Mouse (Mus musculus): ENCODE data around the gene Gm6309.
"Not testable (repeated sequence)": the region's sequence is repeated elsewhere in the genome, so short reads cannot be mapped to it uniquely, and the experiment has no call there.

The Gm6309 gene

DNA sequence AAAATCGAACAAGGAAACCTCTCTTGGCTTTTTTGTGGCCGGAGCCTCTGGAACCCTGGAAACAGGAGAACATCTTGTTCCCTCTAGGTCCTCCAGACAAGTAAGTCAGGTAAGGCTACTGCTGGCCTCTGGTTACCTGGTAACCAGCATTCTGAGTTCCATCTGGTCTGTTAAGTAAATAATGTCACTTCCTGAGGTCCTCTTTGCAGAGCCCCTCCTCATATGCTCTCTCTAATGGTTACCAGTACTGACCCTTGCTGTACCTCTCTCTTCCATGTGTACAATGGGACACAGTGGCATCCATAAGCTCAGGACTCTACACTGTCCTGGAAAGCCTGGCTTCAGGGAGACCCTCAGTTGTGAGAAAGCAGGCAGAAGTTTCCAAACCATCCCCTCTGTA is at the start of gene Gm6309:
TSS of gene Gm6309 (minus strand) at position 101 of the 400 bp plus-strand sequence.
- in situ Hi-C loops (cut with MboI, MseI) = loop anchor here (25.0 kb wide), 1 partner anchor 1458 kb away; no protein-coding TSS in a partner anchor

DNA sequence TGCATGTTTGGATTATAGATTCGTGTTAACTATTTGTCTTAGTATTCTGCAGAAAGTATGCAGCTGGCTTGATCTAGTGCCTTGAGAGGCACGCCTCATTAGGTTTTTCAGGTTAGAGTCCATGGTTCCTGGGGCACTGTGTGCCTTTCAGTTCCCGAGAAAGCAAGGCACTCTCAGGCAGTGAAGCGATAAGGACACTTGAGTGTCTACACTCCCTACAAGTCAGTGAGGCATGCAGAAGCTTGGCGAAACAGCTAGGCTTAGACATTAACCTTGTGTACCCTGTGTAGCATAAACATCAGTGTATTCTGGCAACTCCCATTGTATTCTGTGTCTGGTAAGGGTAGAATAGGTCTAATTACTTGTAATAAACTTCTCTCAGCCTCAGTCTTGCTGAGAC is 35.0 kb upstream of the Gm6309 start:
- in situ Hi-C loops (cut with MboI, MseI) = loop anchor here (25.0 kb wide), 1 partner anchor 1657 kb away; the partner anchor contains the start of gene Pomp

DNA sequence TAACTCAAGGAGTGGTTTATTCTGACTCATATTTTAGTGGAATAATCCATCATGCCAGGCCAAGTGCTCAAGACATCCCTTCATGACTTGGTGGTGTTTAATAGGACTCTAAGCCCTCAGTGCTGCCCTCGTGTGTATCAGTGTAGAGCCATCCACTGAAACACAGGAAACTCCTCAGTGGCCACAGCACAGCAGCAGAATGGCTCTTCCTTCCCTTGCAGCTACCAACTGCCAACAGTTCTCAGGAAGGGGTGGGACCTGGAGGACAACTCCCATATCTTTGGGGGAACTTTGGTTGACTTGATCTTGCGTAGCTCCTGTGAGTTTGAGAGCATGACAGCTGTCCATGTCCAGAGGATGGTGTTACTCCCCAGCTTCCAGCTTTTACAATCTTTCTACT is 33.4 kb upstream of the Gm6309 start:
- in situ Hi-C loops (cut with MboI, MseI) = loop anchor here (25.0 kb wide), 1 partner anchor 1658 kb away; the partner anchor contains the start of gene Pomp

DNA sequence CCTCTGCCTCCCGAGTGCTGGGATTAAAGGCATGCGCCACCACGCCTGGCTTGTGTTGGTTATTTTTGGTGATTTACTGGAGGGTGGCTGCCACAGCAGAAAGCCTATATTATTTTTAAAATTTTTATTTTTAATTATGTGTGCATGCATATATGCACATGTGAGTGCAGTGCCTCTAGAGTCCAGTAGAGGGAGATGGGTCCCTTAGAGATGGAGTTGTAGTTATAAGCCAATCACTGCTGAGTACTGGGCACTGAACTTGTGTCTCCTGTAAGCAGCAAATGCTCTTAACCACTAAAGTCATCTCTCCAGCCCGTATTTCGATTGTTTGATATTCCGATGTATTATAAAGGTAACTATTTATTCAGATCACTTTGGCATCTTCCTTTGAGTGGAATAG is 30.1 kb upstream of the Gm6309 start:
- in situ Hi-C loops (cut with MboI, MseI) = loop anchor here (25.0 kb wide), 1 partner anchor 1662 kb away; the partner anchor contains the start of gene Pomp

DNA sequence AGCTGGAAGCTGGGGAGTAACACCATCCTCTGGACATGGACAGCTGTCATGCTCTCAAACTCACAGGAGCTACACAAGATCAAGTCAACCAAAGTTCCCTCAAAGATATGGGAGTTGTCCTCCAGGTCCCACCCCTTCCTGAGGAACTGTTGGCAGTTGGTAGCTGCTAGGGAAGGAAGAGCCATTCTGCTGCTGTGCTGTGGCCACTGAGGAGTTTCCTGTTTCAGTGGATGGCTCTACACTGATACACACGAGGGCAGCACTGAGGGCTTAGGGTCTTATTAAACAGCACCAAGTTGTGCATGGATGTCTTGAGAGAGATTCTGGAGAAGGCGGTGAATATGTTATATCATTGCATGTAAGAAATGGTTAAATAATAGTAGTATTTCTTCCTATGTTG is 29.0 kb upstream of the Gm6309 start:
- in situ Hi-C loops (cut with MboI, MseI) = no loop called here

DNA sequence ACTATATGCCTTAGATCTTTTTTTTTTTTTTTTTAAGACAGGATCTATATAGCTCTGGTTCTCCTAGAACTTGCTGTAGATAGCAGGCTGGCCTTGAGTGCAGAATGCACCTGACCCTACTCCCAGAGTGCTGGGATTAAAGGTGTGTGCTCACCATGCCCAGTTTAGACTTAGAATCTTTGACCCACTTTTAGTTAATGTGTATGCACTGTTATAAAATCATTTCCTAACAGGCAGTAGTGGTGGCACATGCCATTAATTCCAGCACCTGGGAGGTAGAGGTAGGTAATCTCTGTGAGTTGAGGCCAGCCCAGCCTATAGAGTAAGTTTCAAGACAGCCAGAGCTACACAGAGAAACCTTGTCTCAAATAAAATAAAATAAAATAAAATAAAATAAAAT is 28.6 kb upstream of the Gm6309 start:
- in situ Hi-C loops (cut with MboI, MseI) = no loop called here

DNA sequence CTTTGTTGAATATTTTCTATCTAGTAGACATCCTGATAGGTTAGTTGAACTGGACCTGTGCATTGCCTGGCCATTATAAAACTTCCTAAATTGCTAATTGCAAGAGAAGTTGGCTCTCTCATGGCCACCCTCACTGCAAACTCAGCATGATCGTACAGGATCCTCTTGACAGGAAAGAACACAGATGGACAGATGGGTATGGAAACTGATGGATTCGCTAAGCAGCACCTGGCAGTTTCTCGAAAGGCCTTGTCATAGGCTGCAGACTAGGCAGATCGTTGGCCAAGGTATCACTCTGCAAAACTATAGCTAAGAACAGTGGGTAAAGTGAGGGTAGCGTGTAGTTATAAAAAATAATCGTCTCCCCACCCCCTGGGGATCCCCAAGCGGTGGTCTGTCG is 22.8 kb upstream of the Gm6309 start:
- in situ Hi-C loops (cut with MboI, MseI) = loop anchor here (5.0 kb wide), 1 partner anchor 109 kb away; no protein-coding TSS in a partner anchor

DNA sequence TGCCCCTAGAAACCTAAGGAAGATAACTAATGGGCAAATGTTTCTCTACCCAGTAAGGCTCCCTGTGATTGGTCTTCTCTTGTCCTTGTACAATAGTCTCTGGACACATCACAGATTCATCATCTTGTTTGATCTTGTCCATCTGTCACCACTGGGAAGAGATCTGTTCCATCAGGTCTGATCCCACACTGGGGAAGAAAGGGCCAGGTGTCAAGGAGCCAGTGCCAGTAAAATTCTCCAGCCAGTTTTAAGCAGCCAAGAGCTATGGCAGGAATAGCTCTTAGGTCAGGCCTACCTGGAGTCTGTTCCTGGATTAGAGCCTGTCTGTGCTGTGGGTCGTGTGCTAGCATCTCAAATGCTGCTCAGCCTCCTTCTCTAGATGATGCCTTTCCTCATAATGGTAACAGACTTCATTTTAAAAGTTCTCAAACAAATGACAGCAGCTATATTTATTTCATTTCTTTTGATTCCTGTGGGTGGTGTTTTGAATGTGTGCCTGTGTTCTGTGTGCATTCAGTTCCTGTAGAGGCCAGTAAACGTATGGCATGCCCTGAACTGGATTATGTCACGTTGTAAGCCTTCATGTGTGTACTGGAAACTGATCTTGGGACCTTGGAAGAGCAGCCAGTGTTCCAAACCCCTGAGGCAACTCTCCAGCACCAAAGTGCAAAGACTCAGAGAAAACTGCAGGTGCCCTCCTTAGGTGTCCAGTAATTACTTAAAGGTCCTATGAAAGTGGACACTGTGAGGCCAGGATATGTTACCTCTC is 20.2 kb upstream of the Gm6309 start:
- in situ Hi-C loops (cut with MboI, MseI) = loop anchor here (5.0 kb wide), 1 partner anchor 112 kb away; no protein-coding TSS in a partner anchor

DNA sequence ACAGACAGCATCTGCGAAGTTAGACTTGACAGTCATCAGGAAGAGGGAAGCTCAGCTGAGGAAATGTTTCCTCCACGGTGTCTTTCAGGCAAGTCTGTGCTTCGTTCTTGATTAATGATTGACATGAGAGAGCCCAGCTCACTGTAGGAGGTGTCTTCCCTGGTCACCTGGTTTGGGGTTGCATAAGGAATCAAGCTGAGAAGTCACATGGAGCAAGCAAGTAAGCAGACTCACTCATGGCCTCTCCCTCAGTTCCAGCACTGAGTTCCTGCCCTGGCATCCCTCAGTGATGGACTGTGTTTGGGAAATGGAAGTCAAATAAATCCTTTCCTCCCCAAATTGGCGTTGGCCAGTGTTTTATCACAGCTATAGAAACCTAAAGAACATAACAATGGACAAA is 19.6 kb upstream of the Gm6309 start:
- in situ Hi-C loops (cut with MboI, MseI) = loop anchor here (5.0 kb wide), 1 partner anchor 112 kb away; no protein-coding TSS in a partner anchor

DNA sequence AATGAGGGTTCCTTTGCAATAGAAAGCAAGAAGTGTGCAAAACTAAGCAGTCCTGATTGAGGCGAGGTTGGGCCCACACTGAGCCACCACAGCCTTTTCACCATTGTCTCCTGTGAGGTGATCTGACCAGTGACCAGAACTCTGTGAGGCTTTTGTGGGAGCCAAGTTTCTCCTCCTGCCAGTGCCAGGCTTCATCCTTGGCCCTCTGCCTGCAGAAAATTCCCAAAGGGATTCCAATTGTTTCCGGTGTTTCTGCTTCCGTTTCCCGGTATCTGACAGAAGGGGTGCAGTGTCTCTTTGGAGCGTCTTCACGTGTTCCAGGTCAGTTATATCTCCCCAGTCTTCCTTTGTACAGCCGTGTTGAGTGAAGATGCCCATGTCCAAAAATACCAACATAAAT is 18.2 kb upstream of the Gm6309 start:
- in situ Hi-C loops (cut with MboI, MseI) = no loop called here

DNA sequence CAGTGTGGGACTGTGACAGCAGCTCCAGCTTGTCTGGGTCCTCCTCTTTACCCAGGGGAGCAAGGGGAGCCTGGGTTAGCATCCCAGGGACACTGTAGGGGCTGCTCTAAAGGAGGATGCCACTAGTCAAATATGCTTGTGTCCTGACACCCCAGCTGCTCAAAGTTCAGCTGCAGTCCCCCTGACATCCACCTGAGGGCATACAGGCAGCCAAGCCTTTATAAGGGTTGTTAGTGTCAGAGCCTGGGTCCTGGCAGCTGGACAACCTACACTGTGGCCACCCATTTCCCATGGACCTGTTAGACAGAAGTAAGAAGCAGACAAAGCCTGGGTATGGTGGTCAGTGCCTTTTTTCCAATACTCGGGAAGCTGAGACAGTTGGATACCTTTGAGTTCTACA is 17.6 kb upstream of the Gm6309 start:
- in situ Hi-C loops (cut with MboI, MseI) = no loop called here

DNA sequence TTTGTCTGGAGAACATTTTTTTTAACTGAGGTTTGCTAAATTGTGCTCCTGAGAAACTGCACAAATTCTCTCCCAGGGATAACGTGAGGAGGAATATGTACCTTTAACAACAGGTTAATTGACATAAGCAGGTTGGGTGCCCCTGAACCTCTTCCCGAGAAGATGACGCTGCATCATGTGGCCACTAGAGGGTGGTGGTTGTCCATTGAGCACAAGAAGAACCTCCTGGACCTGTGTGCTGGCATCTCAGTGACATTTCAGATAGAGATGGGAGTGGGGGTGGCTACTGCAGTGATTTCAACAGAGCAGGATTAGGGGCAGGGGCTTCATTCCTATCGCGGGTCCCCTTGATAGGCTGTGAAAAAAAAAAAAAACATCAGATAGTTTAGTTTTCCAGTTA is 16.9 kb upstream of the Gm6309 start:
- in situ Hi-C loops (cut with MboI, MseI) = not testable (repeated sequence)

DNA sequence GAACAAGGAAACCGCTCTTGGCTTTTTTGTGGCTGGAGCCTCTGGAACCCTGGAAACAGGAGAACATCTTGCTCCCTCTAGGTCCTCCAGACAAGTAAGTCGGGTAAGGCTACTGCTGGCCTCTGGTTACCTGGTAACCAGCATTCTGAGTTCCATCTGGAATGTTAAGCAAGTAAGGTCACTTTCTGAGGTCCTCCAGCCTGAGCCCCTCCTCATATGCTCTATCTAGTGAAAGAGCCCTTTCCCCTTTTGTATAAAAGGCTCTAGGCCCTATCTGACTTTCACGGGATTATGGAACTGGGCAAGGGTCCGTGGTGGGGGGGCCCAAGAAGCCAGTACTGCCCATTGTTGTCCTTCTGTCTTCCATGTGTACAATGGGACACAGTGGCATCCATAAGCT is 14.7 kb upstream of the Gm6309 start, which contains the start of gene 1700001J03Rik:
TSS of gene 1700001J03Rik (minus strand) at position 101 of the 400 bp plus-strand sequence.
- in situ Hi-C loops (cut with MboI, MseI) = not testable (repeated sequence)

DNA sequence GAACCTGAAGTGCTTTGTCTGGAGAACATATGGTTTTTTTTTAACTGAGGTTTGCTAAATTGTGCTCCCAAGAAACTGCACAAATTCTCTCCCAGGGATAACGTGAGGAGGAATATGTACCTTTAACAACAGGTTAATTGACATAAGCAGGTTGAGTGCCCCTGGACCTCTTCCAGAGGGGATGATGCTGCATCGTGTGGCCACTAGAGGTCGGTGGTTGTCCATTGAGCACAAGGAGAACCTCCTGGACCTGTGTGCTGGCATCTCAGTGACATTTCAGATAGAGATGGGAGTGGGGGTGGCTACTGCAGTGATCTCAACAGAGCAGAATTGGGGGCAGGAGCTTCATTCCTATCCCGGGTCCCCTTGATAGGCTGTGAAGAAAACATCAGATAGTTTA is 2.2 kb upstream of the Gm6309 start:
- in situ Hi-C loops (cut with MboI, MseI) = loop anchor here (25.0 kb wide), 1 partner anchor 1460 kb away; no protein-coding TSS in a partner anchor

DNA sequence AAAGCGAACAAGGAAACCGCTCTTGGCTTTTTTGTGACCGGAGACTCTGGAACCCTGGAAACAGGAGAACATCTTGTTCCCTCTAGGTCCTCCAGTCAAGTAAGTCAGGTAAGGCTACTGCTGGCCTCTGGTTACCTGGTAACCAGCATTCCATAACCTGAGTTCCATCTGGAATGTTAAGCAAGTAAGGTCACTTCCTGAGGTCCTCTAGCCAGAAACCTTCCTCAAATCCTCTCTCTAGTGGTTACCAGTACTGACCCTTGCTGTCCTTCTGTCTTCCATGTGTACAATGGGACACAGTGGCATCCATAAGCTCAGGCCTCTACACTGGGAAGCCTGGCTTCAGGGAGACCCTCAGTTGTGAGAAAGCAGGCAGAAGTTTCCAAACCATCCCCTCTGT is 10.1 kb downstream of the Gm6309 start, which contains the start of gene Gm5565:
TSS of gene Gm5565 (minus strand) at position 101 of the 400 bp plus-strand sequence.
- in situ Hi-C loops (cut with MboI, MseI) = loop anchor here (25.0 kb wide), 1 partner anchor 1448 kb away; no protein-coding TSS in a partner anchor

DNA sequence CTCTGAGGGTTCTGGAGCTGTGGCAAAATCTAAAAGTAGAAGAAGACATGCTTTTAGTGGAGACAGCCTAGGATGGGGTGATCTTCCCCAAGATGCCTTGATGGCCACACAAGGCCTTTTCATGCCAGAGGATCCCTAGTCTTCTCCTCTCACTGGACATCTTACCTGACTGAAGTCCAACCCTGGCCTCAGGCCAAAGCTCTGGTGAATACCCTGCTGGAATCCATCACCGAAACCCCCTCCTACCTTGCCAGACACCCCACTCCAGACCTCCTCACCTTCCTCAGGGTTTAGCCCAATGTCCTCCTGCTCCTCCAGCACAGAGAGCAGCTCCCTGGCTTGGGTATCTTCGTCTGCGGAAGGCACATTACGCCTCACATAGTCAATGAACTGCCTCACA is 12.2 kb downstream of the Gm6309 start:
- in situ Hi-C loops (cut with MboI, MseI) = loop anchor here (5.0 to 25.0 kb wide), 2 partner anchors 324 to 1446 kb away; partner anchors contain the start of gene Gm6408

DNA sequence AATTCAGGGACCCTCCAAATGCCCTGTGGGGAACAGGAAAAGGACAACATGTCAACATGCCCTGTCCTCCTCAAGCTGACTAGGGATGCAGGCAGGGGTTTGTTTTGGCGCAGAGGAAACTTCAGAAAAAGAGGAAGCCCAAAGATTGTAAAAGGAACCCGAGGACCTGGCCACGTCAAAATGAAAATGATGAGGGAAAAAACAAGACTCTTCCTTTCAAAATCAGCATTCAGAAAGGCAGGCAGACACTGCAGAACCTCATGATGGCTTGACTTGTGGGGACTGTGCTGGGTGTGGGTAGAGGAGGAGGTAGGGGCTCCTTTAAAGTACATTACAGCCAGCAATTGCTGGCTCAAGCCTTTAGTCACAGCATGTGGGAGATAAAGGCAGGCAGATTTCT is 20.1 kb downstream of the Gm6309 start:
- in situ Hi-C loops (cut with MboI, MseI) = loop anchor here (25.0 kb wide), 1 partner anchor 1438 kb away; no protein-coding TSS in a partner anchor

DNA sequence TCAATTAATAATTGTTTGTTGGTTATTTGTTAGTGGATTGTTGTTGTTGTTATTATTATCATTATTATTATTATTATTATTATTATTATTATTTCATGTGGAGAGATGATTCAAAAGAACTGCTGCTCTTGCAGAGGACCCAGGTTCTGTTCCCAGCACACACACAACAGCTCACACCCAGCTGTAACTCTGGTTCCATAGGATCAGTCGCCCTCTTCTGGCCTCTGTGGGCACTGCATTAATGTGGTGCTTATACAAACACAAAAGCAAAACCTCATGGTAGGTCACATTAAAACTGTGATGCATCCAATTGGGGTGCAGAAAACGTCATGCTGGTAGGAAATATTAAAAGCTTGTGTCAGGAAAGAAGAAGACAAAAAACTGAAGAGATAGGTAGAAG is 22.6 kb downstream of the Gm6309 start:
- in situ Hi-C loops (cut with MboI, MseI) = loop anchor here (25.0 kb wide), 1 partner anchor 461 kb away; no protein-coding TSS in a partner anchor
